Mouse (Mus musculus) liver, postnatal 0 days (tissue): ENCODE measurements around the gene Gm21958.

Experiments used
- CTCF ChIP-seq: sonication (generic); IDR thresholded peaks from 2 replicates; pipeline ENCODE4 v1.5.1; 2016; ENCODE audit warnings: antibody characterized with exemption, low read depth
- EP300 ChIP-seq: IDR thresholded peaks from 2 replicates; pipeline ENCODE4 v1.6.1; 2016; ENCODE audit warnings: antibody characterized with exemption, low read depth, mild to moderate bottlenecking

- TF ChIP-seq CTCF (peak; percentile 72), EP300 (no peak)
These were observed 41.3 kb downstream of the Gm21958 start for GRCm38 (mm10) chr3:54672557-54673529.
